Mouse (Mus musculus) brown adipose tissue, adult 24 weeks (tissue): ENCODE measurements around the gene Pygo1. TPM values are rescaled to one million over a fixed set of nuclear protein-coding genes. Genes with fewer than 3 reads are reported as not detected.

Experiments used
- H3K27ac ChIP-seq: fragments of 200-500 bp; replicated peaks from 2 replicates; pipeline ENCODE4 v1.5.1; 2012; ENCODE audit warnings: low read depth, mild to moderate bottlenecking, low read length
- H3K4me1 ChIP-seq: fragments of 200-500 bp; 2 replicates; pipeline ENCODE4 v1.6.1; 2012; ENCODE audit warnings: low read length, mixed read lengths; ENCODE audit not compliant: control insufficient read depth, insufficient read depth, insufficient read length
- H3K4me3 ChIP-seq: fragments of 200-500 bp; 2 replicates; pipeline ENCODE4 v1.5.1; 2012; ENCODE audit warnings: low read depth, mild to moderate bottlenecking, low read length, moderate library complexity; ENCODE audit not compliant: insufficient read depth
- polyA plus RNA-seq: library from polyadenylated mRNA; stranded (reverse); fragments of >200 nt; gene quantifications from 2 replicates; pipeline ENCODE4 v1.2.4, GENCODE M21; 2012; ENCODE audit not compliant: missing spikeins, insufficient read depth, insufficient read length

The Pygo1 gene
- 2.9 and 4.0 TPM in 2 replicates for polyA plus RNA-seq

GRCm38 (mm10) chr9:72925021-72925934 lies at the start of gene Pygo1:
Gene Pygo1, plus strand, starts transcription at chr9:72925645.
- Histone ChIP-seq H3K4me1 (no peaks in the 10 kb centered on the region), H3K4me3 (peak within 1 kb of the TSS; percentile 86), H3K27ac (no peak within 1 kb of the TSS)

DNA sequence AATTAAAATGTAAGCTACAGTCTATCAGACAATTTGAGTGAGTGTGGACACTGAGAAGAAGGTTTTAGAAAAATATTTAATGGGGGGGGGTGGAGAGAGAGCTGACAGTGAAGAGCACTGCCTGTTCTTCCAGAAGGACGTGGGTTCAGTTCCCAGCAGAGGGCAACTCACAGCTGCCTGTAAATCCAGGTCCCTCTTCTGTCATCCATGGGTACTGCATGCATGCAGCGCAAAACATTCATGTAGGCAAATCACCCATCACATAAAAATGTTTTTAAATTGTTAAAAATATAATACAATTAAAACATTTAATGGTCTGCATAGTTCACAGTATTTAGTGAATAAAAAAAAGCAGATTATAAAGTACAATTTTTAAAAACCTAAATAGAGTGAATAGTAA lies 49.6 kb upstream of the Pygo1 start:
- H3K4me1 ChIP-seq = peaks cover 8% of the 10 kb centered on the region; the same call in 1 of the 2 replicates

DNA sequence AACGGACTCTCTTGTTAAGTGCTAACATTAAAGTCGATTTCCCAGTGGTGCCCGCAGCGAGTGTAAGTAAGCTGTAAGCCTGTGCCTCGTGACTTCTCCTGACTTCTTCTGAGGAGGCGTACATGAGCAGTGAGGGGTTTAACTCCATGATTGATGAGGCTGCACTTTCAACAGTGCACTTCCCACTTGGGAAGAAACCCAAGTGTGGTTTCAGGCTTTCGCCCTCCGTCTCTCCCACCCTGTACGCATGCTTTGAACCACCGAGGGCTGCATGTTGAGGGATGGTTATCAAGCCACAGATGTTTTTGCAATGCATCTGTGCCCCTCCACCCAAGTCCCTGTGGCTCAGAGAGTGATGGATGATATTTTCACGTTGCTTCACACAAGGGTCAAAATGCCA lies 47.5 kb upstream of the Pygo1 start:
- H3K27ac ChIP-seq = no peak overlapping the region
- H3K4me3 ChIP-seq = no peak overlapping the region
- H3K4me1 ChIP-seq = peaks cover 6% of the 10 kb centered on the region; the same call in 1 of the 2 replicates

More for the DNA sequence above, 49.6 kb upstream of the Pygo1 start:
- no peak overlapping the region for H3K4me3 ChIP-seq
- H3K27ac ChIP-seq = no peak overlapping the region

GRCm38 (mm10) chr9:72878656-72879055 lies 46.8 kb upstream of the Pygo1 start:
- H3K4me3 ChIP-seq = no peak overlapping the region
- no peak overlapping the region for H3K27ac ChIP-seq
- peaks cover 6% of the 10 kb centered on the region; the same call in 1 of the 2 replicates for H3K4me1 ChIP-seq

DNA sequence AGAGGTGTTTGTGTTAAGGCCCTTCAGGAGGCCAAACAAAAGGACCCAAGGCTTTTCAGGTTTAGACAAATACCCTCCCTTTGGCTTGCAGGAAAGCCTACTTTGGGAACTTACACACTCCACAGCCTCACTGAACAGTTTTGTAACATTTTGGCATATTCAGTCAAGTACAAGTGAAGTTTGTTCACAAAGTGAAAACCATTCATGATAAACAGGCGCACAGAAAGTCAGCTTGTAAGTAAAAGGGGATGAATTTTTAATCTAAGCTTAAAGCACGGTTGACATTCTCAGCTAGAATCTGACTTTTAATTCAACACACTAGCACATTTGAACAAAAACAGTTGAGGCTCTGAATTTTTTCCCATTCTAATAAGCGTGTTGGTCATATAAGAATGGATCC lies 45.8 kb upstream of the Pygo1 start:
- H3K4me3 ChIP-seq = no peak overlapping the region
- H3K4me1 ChIP-seq = peaks cover 6% of the 10 kb centered on the region; the same call in 1 of the 2 replicates
- H3K27ac ChIP-seq = no peak overlapping the region

- no peak overlapping the region for H3K4me3 ChIP-seq
- peaks cover 6% of the 10 kb centered on the region; the same call in 1 of the 2 replicates for H3K4me1 ChIP-seq
- H3K27ac ChIP-seq = 0 out of 2 replicates have a peak overlapping the region, but pooled peaks have one; percentile 18
These were observed 45.1 kb upstream of the Pygo1 start for GRCm38 (mm10) chr9:72880225-72880960.

DNA sequence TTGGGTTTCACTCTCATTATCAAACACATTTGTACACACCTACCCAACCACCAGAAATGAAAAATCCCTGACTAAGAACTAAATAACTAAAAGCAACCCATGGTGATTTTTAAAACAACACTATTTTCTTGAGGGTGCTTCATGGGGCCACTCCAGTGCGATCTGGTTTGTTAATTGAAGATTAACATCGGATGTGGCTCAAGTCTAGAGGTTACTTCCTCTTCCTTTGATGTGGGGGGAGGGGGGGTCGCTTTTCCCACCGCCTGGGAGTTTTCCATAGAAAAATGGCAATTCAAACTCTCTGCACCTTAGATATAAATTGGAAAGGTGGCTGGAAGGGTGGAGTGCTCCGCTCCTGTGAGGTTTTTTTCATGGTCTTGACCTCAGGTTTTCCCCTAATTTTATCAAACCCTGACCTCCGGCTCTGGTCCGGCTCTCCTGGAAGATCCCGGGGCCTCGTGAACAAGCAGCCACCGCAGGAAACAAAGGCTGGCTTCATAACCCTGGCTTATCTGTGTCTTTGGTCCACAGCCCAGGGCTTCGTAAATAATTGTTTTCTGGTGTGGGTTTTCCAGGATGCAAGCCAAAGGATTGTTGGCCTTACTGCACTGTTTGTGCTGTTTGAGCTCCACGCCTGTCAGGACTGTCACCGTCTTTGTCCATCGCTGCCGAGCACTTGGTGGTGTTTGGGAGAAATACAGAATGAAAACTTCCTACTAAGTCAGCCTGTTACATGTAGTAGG lies 44.2 kb upstream of the Pygo1 start:
- peaks cover 6% of the 10 kb centered on the region; the same call in 1 of the 2 replicates for H3K4me1 ChIP-seq
- H3K4me3 ChIP-seq = no peak overlapping the region
- 0 out of 2 replicates have a peak overlapping the region, but pooled peaks have one; percentile 45 for H3K27ac ChIP-seq

DNA sequence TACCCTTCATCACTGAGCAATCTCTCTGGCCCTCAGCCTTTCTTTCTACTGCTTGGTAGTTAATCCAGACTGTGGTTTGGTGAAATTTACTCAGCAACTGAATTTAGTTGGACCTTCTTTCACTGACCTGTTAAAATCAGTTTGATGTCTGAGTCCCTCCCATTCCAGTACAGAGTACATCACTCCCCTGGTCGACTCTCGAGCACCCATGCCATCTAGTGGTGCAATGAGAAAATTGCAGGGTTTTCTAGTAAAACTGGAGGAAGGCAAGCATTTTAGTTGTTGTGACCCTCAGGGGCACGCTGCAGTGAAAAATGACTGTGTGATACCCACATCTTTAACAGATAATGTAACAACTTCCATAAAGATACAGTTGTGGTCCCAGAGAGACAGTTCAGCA lies 41.5 kb upstream of the Pygo1 start:
- H3K27ac ChIP-seq = no peak overlapping the region
- H3K4me1 ChIP-seq = peaks cover 6% of the 10 kb centered on the region; the same call in 1 of the 2 replicates
- no peak overlapping the region for H3K4me3 ChIP-seq

DNA sequence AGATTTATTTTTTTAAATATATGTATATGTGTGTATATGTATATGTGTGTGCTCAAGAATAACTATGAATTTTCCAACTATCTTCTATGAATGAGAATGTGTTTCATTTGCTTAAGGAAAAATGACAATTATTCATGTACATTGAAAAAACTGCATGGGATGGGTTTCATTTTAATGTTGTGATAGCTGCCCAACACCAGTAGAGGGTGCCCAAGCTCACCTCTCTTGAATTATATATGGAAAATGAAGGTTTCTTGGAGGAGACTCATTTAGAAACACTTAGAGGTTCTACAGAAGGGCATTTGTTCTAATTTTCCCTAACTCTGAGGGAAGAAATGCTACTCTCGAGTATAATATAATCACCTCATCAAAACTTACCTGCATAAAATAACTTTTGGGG lies 35.7 kb upstream of the Pygo1 start:
- Histone ChIP-seq H3K27ac (no peak overlapping the region), H3K4me1 (no peaks in the 10 kb centered on the region), H3K4me3 (no peak overlapping the region)

DNA sequence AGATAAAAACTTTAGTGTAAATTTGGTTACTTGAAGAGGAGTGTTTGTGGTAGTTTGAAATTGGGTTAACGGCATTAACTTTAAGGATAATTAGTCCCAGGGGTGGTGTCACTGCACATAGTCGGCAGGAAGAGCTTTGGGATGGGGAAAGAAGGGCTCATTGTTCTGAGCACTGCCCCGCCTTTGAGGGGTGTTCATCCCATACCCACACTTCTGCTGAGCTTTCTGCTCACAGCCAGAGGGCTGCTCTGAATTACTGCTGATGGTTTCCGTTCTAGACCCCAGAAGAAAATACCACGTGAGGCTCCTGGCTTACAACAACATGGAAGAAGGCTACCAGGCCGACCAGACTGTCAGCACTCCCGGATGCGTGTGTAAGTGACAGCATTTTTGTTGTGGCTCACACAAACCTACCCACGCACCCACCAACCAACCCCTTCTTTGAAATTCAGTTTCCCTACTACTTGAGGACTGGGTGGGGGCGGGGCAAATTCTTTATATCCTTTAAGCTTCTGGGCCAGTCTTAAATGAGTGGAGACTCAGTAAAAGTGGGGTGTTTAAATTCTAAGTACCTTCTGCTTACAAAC lies 34.9 kb upstream of the Pygo1 start:
- H3K27ac ChIP-seq = no peak overlapping the region
- H3K4me3 ChIP-seq = no peak overlapping the region
- H3K4me1 ChIP-seq = no peaks in the 10 kb centered on the region

DNA sequence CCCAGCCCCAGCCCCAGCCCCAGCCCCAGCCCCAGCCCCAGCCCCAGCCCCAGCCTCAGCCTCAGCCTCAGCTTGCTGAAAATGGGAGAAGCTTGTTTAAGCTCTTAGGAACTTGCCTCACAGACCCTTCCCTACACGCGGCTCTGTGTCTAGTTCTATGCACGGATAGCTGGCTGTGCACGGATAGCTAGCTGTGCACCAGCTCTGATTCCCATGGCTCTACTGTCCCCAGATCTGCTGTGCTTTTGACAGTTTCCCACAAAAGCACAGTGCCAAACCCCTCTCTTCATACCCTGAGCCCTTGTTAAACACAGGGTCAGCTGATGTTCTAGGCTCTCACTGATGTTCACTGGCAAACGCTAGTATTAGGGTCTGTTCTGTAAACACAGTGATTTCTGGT lies 32.7 kb upstream of the Pygo1 start:
- Histone ChIP-seq H3K27ac (no peak overlapping the region), H3K4me3 (no peak overlapping the region), H3K4me1 (no peaks in the 10 kb centered on the region)

- no peak overlapping the region for H3K4me3 ChIP-seq
- H3K4me1 ChIP-seq = no peaks in the 10 kb centered on the region
- H3K27ac ChIP-seq = no peak overlapping the region
These were observed 30.6 kb upstream of the Pygo1 start for GRCm38 (mm10) chr9:72894796-72895352.

GRCm38 (mm10) chr9:72902057-72902456 lies 23.4 kb upstream of the Pygo1 start:
- H3K4me1 ChIP-seq = no peaks in the 10 kb centered on the region
- H3K4me3 ChIP-seq = no peak overlapping the region
- H3K27ac ChIP-seq = no peak overlapping the region

- H3K4me3 ChIP-seq = no peak overlapping the region
- H3K27ac ChIP-seq = no peak overlapping the region
- H3K4me1 ChIP-seq = no peaks in the 10 kb centered on the region
These were observed 22.8 kb upstream of the Pygo1 start for GRCm38 (mm10) chr9:72902611-72903010.
